Mouse (Mus musculus): ENCODE measurements around the gene Slc27a5.

DNA sequence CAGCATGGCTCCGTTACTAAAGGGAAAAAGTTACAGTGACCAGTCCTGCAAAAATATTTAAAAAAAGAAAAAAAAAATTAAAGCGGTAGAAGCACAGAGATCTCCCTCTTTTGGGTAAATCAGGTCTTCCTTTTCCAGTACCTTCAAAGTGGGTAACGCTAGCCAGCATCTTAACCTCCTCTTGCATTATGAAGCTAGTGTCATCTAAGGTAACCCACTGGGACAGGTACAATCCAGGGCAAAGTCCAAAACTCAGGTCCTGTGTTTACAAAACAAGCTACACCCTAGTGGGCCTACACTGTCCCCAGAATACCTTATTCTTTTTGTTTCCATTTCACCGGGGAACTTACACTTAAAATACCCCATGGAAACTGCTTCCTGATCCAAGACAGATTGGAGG, 15.7 kb upstream of the Slc27a5 start:
- no peak for TF ChIP-seq USF1 (IDR thresholded peaks at IDR 0.05; ENCODE audit: low read depth, low read length)
- TF ChIP-seq CTCF (IDR thresholded peaks at IDR 0.05 in 2 of 3, conservative IDR thresholded peaks at IDR 0.05 in 1 of 3; ENCODE audit: control insufficient read depth in 1 of 3, insufficient read depth in 1 of 3, low read depth in 2 of 3, low read length in 3 of 3, poor library complexity in 1 of 3, severe bottlenecking in 1 of 3): no peak
- TF ChIP-seq TAL1 (IDR thresholded peaks at IDR 0.05; ENCODE audit: low read length): no peak
- no peak for TF ChIP-seq CHD1 (IDR thresholded peaks at IDR 0.05; ENCODE audit: low read depth, low read length)
- TF ChIP-seq MAX (IDR thresholded peaks at IDR 0.05; ENCODE audit: low read length): no peak
- TF ChIP-seq GATA1 (IDR thresholded peaks at IDR 0.05; ENCODE audit: low read depth, low read length): no peak
- no peak for TF ChIP-seq TCF12 (IDR thresholded peaks at IDR 0.05; ENCODE audit: low read depth, low read length)
- no peak for TF ChIP-seq POLR2A (IDR thresholded peaks at IDR 0.05; ENCODE audit: control insufficient read depth in 1 of 2, insufficient read depth in 1 of 2, low read depth in 1 of 2, low read length in 2 of 2, poor library complexity in 1 of 2)
- no peak for TF ChIP-seq E2F4 (IDR thresholded peaks at IDR 0.05; ENCODE audit: borderline replicate concordance, low read depth, low read length)

All from MEL (cell line).